ENCODE assay signal across 11 mouse cellular contexts in genomic region chr7:80033064-80033717, GRCm38 (mm10). TPM values are rescaled to one million over a fixed set of nuclear protein-coding genes. Genes with fewer than 3 reads are reported as not detected.
DNase-seq lines count a peak whose midpoint lies in the region; ATAC-seq lines count a peak whose summit lies in the region.
"Had no signal": no experiment of that assay in that cellular context is flagged by ENCODE, and none has a peak within 500 bp of the region (broad histone marks: within the 10 kb centered on the region; RNA-seq: fewer than 3 reads in every experiment).

No protein-coding gene starts in this region.

- H3K27ac ChIP-seq in heart, embryonic 10.5 days, result peak overlapping the region; percentile 73; the same call in 1 of the 2 replicates
- peak overlapping the region; percentile 94 for H3K27ac ChIP-seq in brown adipose tissue, adult 24 weeks (replicated peaks; ENCODE audit: low read depth, low read length)
- peak overlapping the region; percentile 84 for H3K27ac ChIP-seq in macrophage
- H3K27ac ChIP-seq in forebrain, embryonic 16.5 days (ENCODE audit: low read length), result no peak overlapping the region
- H3K27ac ChIP-seq: embryonic facial prominence, embryonic 15.5 days had no signal

- H3K9me3 ChIP-seq in heart, embryonic 10.5 days, result no peaks in the 10 kb centered on the region
- no peaks in the 10 kb centered on the region for H3K9me3 ChIP-seq in forebrain, embryonic 16.5 days (ENCODE audit: control insufficient read depth, low read length)
- H3K9me3 ChIP-seq: embryonic facial prominence, embryonic 15.5 days; heart, embryonic 13.5 days had no signal

- peaks cover 100% of the 10 kb centered on the region for H3K79me2 ChIP-seq in macrophage (ENCODE audit: inconsistent target)

- 82% methylated on average over 9 of the region's 9 CpGs for WGBS in heart, embryonic 10.5 days
- WGBS in macrophage (ENCODE audit: missing documents), result 2% methylated on average over 9 of the region's 9 CpGs
- WGBS in forebrain, embryonic 16.5 days, result 89% methylated on average over 9 of the region's 9 CpGs

- peaks cover 6% of the 10 kb centered on the region; the same call in 1 of the 2 replicates for H3K36me3 ChIP-seq in heart, embryonic 10.5 days
- H3K36me3 ChIP-seq in macrophage (ENCODE audit: inconsistent target), result no peaks in the 10 kb centered on the region
- H3K36me3 ChIP-seq in forebrain, embryonic 16.5 days (ENCODE audit: control insufficient read depth, insufficient read depth), result no peaks in the 10 kb centered on the region
- H3K36me3 ChIP-seq: embryonic facial prominence, embryonic 15.5 days; heart, embryonic 13.5 days had no signal

- no peak overlapping the region for H3K4me3 ChIP-seq in heart, embryonic 10.5 days
- H3K4me3 ChIP-seq in brown adipose tissue, adult 24 weeks (ENCODE audit: insufficient read depth, low read depth, low read length), result peak overlapping the region; percentile 47
- peak overlapping the region; percentile 12; the same call in 1 of the 2 replicates for H3K4me3 ChIP-seq in macrophage (ENCODE audit: inconsistent target)
- no peak overlapping the region for H3K4me3 ChIP-seq in forebrain, embryonic 16.5 days (replicated peaks; ENCODE audit: low read length)
- H3K4me3 ChIP-seq: embryonic facial prominence, embryonic 15.5 days; heart, embryonic 13.5 days had no signal

- no peak for ATAC-seq in forebrain, embryonic 16.5 days

- H3K4me1 ChIP-seq in heart, embryonic 10.5 days, result peaks cover 67% of the 10 kb centered on the region
- peaks cover 58% of the 10 kb centered on the region for H3K4me1 ChIP-seq in brown adipose tissue, adult 24 weeks (ENCODE audit: control insufficient read depth, insufficient read depth, insufficient read length, low read length)
- H3K4me1 ChIP-seq in forebrain, embryonic 16.5 days (replicated peaks; ENCODE audit: control insufficient read depth, insufficient read depth, low read length), result peaks cover 37% of the 10 kb centered on the region

- H3K4me2 ChIP-seq in forebrain, embryonic 16.5 days (ENCODE audit: low read length), result no peak overlapping the region
- H3K4me2 ChIP-seq: embryonic facial prominence, embryonic 15.5 days; heart, embryonic 13.5 days had no signal

- intact Hi-C loops in heart, postnatal 25 days (cut with DNase I), result no loop called here

- H3K9ac ChIP-seq in forebrain, embryonic 16.5 days (replicated peaks; ENCODE audit: low read depth, low read length), result no peak overlapping the region
- H3K9ac ChIP-seq: embryonic facial prominence, embryonic 15.5 days had no signal

- DNase-seq in heart, embryonic 10.5 days (ENCODE audit: low spot score), result no peak
- no peak for DNase-seq in heart, postnatal 25 days (ENCODE audit: low spot score)
- DNase-seq in 416B (ENCODE audit: low read depth), result peak; percentile 64
- DNase-seq in adrenal gland, postnatal 36 days, result no peak
- DNase-seq in urinary bladder, adult 18-20 months (ENCODE audit: low spot score in 2 of 2), result no peak
- DNase-seq: midbrain, embryonic 14.5 days had no signal

- no peaks in the 10 kb centered on the region for H3K27me3 ChIP-seq in heart, embryonic 10.5 days (ENCODE audit: insufficient read depth, poor library complexity, severe bottlenecking)
- no peaks in the 10 kb centered on the region for H3K27me3 ChIP-seq in forebrain, embryonic 16.5 days (replicated peaks; ENCODE audit: control insufficient read depth, insufficient read depth, low read length)
- H3K27me3 ChIP-seq: embryonic facial prominence, embryonic 15.5 days; heart, embryonic 13.5 days had no signal

RNA-seq across cellular contexts. Expression of gene Zfp710, which starts 8.6 kb away (rescaled TPM):
- 14.8 and 20.8 TPM in 2 replicates for polyA plus RNA-seq in heart, embryonic 10.5 days (2016; fragmentation: Nextera tagmentation; extraction: Ambion mirVana)
- 10 to 100 TPM; 27.7 to 29.9 TPM for total RNA-seq in heart, postnatal 25 days (2021)
- 6.4 and 7.7 TPM in 2 replicates for polyA plus RNA-seq in brown adipose tissue, adult 24 weeks (2012; ENCODE audit: insufficient read depth, insufficient read length, missing spikeins)
- 100 to 1,000 TPM in 9 of 26 experiments, 10 to 100 TPM in 17; 10.9 to 127 (median 87.0) TPM for total RNA-seq in macrophage (2018; cell fraction: chromatin; rRNA removed)
- total RNA-seq in macrophage (2018; cell fraction: cytosol; rRNA removed), result 10 to 100 TPM; 18.9 to 85.9 (median 65.4) TPM
- total RNA-seq in macrophage (2018; cell fraction: nucleus; rRNA removed), result 100 to 1,000 TPM in 9 of 26 experiments, 10 to 100 TPM in 17; 15.7 to 151 (median 83.9) TPM
- polyA plus RNA-seq in macrophage (2018), result 33.7 to 69.0 TPM (median 50.1 TPM) in 3 replicates
- total RNA-seq in adrenal gland, postnatal 36 days (2021), result 10 to 100 TPM; 14.2 to 15.5 TPM
- polyA plus RNA-seq in forebrain, embryonic 16.5 days (2015; fragmentation: Nextera tagmentation; extraction: Ambion mirVana), result 18.7 and 19.6 TPM in 2 replicates

Comparison
In these comparisons a context has a peak if more than half of its experiments do, and no peak if none do; other contexts are left out.
1. H3K4me3 ChIP-seq: peak in brown adipose tissue, adult 24 weeks (single experiment) and macrophage (single experiment); none in heart, embryonic 10.5 days (single experiment) and forebrain, embryonic 16.5 days (single experiment).